Mouse (Mus musculus): ENCODE measurements around the gene Nhsl2. TPM values are rescaled to one million over a fixed set of nuclear protein-coding genes. Genes with fewer than 3 reads are reported as not detected.

Gene Nhsl2
- total RNA-seq, 2 experiments from 2014 or later: 1.0 to 5.7 TPM

Other genes with a start within 250 kb of the Nhsl2 start
- 218 and 280 TPM in 2 replicates for gene Ogt, start 209.3 kb upstream of the Nhsl2 start, total RNA-seq (2014; fragmentation: Nextera tagmentation)
- 70.8 and 93.6 TPM in 2 replicates for gene Ogt, start 209.3 kb upstream of the Nhsl2 start, total RNA-seq (2017)
- gene Cxcr3, start 115.1 kb upstream of the Nhsl2 start, total RNA-seq (2014; fragmentation: Nextera tagmentation): not detected in 2 replicates
- 0.42 and 2.9 TPM in 2 replicates for gene Cxcr3, start 115.1 kb upstream of the Nhsl2 start, total RNA-seq (2017)
- not detected in 2 replicates for gene Gm4779, start 55.0 kb upstream of the Nhsl2 start, total RNA-seq (2014; fragmentation: Nextera tagmentation)
- gene Gm4779, start 55.0 kb upstream of the Nhsl2 start, total RNA-seq (2017): 1.8 TPM in 1 of 2 replicates, not detected in the other
- gene 8030474K03Rik, start 54.7 kb upstream of the Nhsl2 start, total RNA-seq (2014; fragmentation: Nextera tagmentation): not detected in 2 replicates
- 0.46 TPM in 1 of 2 replicates, not detected in the other for gene 8030474K03Rik, start 54.7 kb upstream of the Nhsl2 start, total RNA-seq (2017)
- 0.52 and 4.6 TPM in 2 replicates for gene Rtl5, start 221.9 kb downstream of the Nhsl2 start, total RNA-seq (2014; fragmentation: Nextera tagmentation)
- 1.2 TPM in 1 of 2 replicates, not detected in the other for gene Rtl5, start 221.9 kb downstream of the Nhsl2 start, total RNA-seq (2017)